Mouse (Mus musculus) forebrain, embryonic 10.5 days (tissue): ENCODE results near the gene Gcc1. TPM values are rescaled to one million over a fixed set of nuclear protein-coding genes. Genes with fewer than 3 reads are reported as not detected.
A peak's percentile ranks its signal among the peaks of the same experiment; 100 is the strongest.

ENCODE experiments used
- DNase-seq: peaks from one replicate; pipeline ENCODE4 v3.0.0-alpha.2; 2017; ENCODE audit warnings: low spot score; ENCODE audit errors: extremely low spot score
- H3K27ac ChIP-seq: fragments of 300-500 bp; sonication (generic); 2 replicates; pipeline ENCODE4 v1.5.1; 2016; ENCODE audit warnings: mild to moderate bottlenecking
- H3K27me3 ChIP-seq: fragments of 300-500 bp; sonication (generic); 2 replicates; pipeline ENCODE4 v1.6.1; 2016; ENCODE audit warnings: mild to moderate bottlenecking; ENCODE audit not compliant: poor library complexity, severe bottlenecking
- H3K36me3 ChIP-seq: fragments of 300-500 bp; sonication (generic); replicated peaks from 2 replicates; pipeline ENCODE4 v1.6.1; 2016; ENCODE audit warnings: mild to moderate bottlenecking, moderate library complexity
- H3K4me1 ChIP-seq: fragments of 300-500 bp; sonication (generic); 2 replicates; pipeline ENCODE4 v1.6.1; 2016
- H3K4me3 ChIP-seq: fragments of 300-500 bp; sonication (generic); 2 replicates; pipeline ENCODE4 v1.5.1; 2016; ENCODE audit warnings: mild to moderate bottlenecking, moderate library complexity
- H3K9me3 ChIP-seq: fragments of 300-500 bp; sonication (generic); 2 replicates; pipeline ENCODE4 v1.6.1; 2016; ENCODE audit warnings: mild to moderate bottlenecking, moderate library complexity
- WGBS: fragments of 180-500 bp; shearing (Covaris S2); methylation state at CpG from one replicate; pipeline ENCODE4 v1.1.7; 2016; 5-methylcytosine and 5-hydroxymethylcytosine counted together
- polyA plus RNA-seq: library from polyadenylated mRNA; unstranded; fragments of >200 nt; fragmentation: Nextera tagmentation; extraction: Ambion mirVana; gene quantifications from 2 replicates; pipeline ENCODE4 v1.2.1, GENCODE M21; 2016

Gcc1 gene
- polyA plus RNA-seq, 1 experiment from 2014 or later: 11.2 TPM

GRCm38 (mm10) chr6:28418449-28418848 lies 9.7 kb downstream of the Gcc1 start:
- Histone ChIP-seq H3K27me3 (no peaks in the 10 kb centered on the region), H3K9me3 (no peaks in the 10 kb centered on the region), H3K27ac (no peak overlapping the region), H3K4me3 (no peak overlapping the region), H3K4me1 (peaks cover 30% of the 10 kb centered on the region), H3K36me3 (peaks cover 52% of the 10 kb centered on the region)
- 93% methylated on average over 14 of the region's 14 CpGs for WGBS
- DNase-seq: no peak

- no peak for DNase-seq
- Histone ChIP-seq H3K4me1 (peaks cover 24% of the 10 kb centered on the region), H3K4me3 (no peak overlapping the region), H3K9me3 (no peaks in the 10 kb centered on the region), H3K36me3 (peaks cover 52% of the 10 kb centered on the region), H3K27me3 (no peaks in the 10 kb centered on the region), H3K27ac (no peak overlapping the region)
- WGBS: 80% methylated on average over 4 of the region's 4 CpGs
These were observed 11.2 kb downstream of the Gcc1 start for GRCm38 (mm10) chr6:28416981-28417380.

- no peaks in the 10 kb centered on the region for H3K9me3 ChIP-seq
- no peak overlapping the region for H3K4me3 ChIP-seq
- peaks cover 19% of the 10 kb centered on the region for H3K36me3 ChIP-seq
- DNase-seq: no peak
- WGBS: 72% methylated on average over 2 of the region's 2 CpGs
- no peaks in the 10 kb centered on the region for H3K4me1 ChIP-seq
- no peak overlapping the region for H3K27ac ChIP-seq
- no peaks in the 10 kb centered on the region for H3K27me3 ChIP-seq
These were observed 17.0 kb downstream of the Gcc1 start for GRCm38 (mm10) chr6:28411236-28411635.

GRCm38 (mm10) chr6:28410053-28410452 lies 18.1 kb downstream of the Gcc1 start:
- Histone ChIP-seq H3K27me3 (no peaks in the 10 kb centered on the region), H3K4me1 (no peaks in the 10 kb centered on the region), H3K4me3 (no peak overlapping the region), H3K9me3 (peaks cover 3% of the 10 kb centered on the region; the same call in 1 of the 2 replicates), H3K27ac (no peak overlapping the region), H3K36me3 (peaks cover 7% of the 10 kb centered on the region)
- DNase-seq: no peak
- WGBS: 88% methylated on average over 9 of the region's 9 CpGs

GRCm38 (mm10) chr6:28399791-28400190 lies 28.4 kb downstream of the Gcc1 start:
- H3K9me3 ChIP-seq: peaks cover 15% of the 10 kb centered on the region
- H3K27ac ChIP-seq: no peak overlapping the region
- whole genome bisulfite sequencing: 96% methylated on average over 4 of the region's 4 CpGs
- no peak for DNase-seq
- no peaks in the 10 kb centered on the region for H3K36me3 ChIP-seq
- H3K4me3 ChIP-seq: no peak overlapping the region
- peaks cover 63% of the 10 kb centered on the region for H3K27me3 ChIP-seq
- peaks cover 23% of the 10 kb centered on the region for H3K4me1 ChIP-seq

GRCm38 (mm10) chr6:28398726-28399125 lies 29.5 kb downstream of the Gcc1 start:
- Histone ChIP-seq H3K27ac (no peak overlapping the region), H3K4me1 (peaks cover 23% of the 10 kb centered on the region), H3K36me3 (no peaks in the 10 kb centered on the region), H3K27me3 (peaks cover 74% of the 10 kb centered on the region), H3K9me3 (peaks cover 9% of the 10 kb centered on the region), H3K4me3 (no peak overlapping the region)
- WGBS: 85% methylated on average over 3 of the region's 3 CpGs
- DNase-seq: no peak

GRCm38 (mm10) chr6:28397681-28398203 lies 30.4 kb downstream of the Gcc1 start, which contains the start of gene Zfp800:
TSS of gene Zfp800 (minus strand) at chr6:28398005.
- H3K4me3 ChIP-seq: peak within 1 kb of the TSS; percentile 58
- H3K4me1 ChIP-seq: peaks cover 23% of the 10 kb centered on the region
- no peaks in the 10 kb centered on the region for H3K36me3 ChIP-seq
- H3K9me3 ChIP-seq: peaks cover 9% of the 10 kb centered on the region
- peak; percentile 70 for DNase-seq
- WGBS: under 1% methylated on average over 33 of the region's 33 CpGs
- H3K27me3 ChIP-seq: peaks cover 84% of the 10 kb centered on the region
- H3K27ac ChIP-seq: peak within 1 kb of the TSS; percentile 88

GRCm38 (mm10) chr6:28396853-28397457 lies 31.2 kb downstream of the Gcc1 start:
- WGBS: under 1% methylated on average over 19 of the region's 19 CpGs
- H3K9me3 ChIP-seq: peaks cover 9% of the 10 kb centered on the region
- H3K27ac ChIP-seq: peak overlapping the region; percentile 88
- H3K4me1 ChIP-seq: peaks cover 23% of the 10 kb centered on the region
- DNase-seq: peak; percentile 57
- H3K36me3 ChIP-seq: no peaks in the 10 kb centered on the region
- H3K4me3 ChIP-seq: peak overlapping the region; percentile 58
- H3K27me3 ChIP-seq: peaks cover 89% of the 10 kb centered on the region

- H3K27ac ChIP-seq: peak overlapping the region; percentile 88
- WGBS: 9% methylated on average over 15 of the region's 15 CpGs
- DNase-seq: peak; percentile 41
- H3K36me3 ChIP-seq: no peaks in the 10 kb centered on the region
- H3K4me3 ChIP-seq: peak overlapping the region; percentile 58
- H3K27me3 ChIP-seq: peaks cover 89% of the 10 kb centered on the region
- peaks cover 9% of the 10 kb centered on the region for H3K9me3 ChIP-seq
- H3K4me1 ChIP-seq: peaks cover 23% of the 10 kb centered on the region
These were observed 31.9 kb downstream of the Gcc1 start for GRCm38 (mm10) chr6:28396051-28396852.

- H3K4me3 ChIP-seq: no peak overlapping the region
- no peaks in the 10 kb centered on the region for H3K4me1 ChIP-seq
- H3K27me3 ChIP-seq: peaks cover 35% of the 10 kb centered on the region
- no peak for DNase-seq
- WGBS: 91% methylated on average over 3 of the region's 3 CpGs
- no peak overlapping the region for H3K27ac ChIP-seq
- H3K9me3 ChIP-seq: no peaks in the 10 kb centered on the region
- no peaks in the 10 kb centered on the region for H3K36me3 ChIP-seq
These were observed 39.2 kb downstream of the Gcc1 start for GRCm38 (mm10) chr6:28389038-28389437.

- DNase-seq: no peak
- WGBS: 88% methylated on average over 3 of the region's 3 CpGs
- Histone ChIP-seq H3K27ac (no peak overlapping the region), H3K27me3 (no peaks in the 10 kb centered on the region), H3K9me3 (no peaks in the 10 kb centered on the region), H3K4me3 (no peak overlapping the region), H3K4me1 (no peaks in the 10 kb centered on the region), H3K36me3 (no peaks in the 10 kb centered on the region)
These were observed 43.0 kb downstream of the Gcc1 start for GRCm38 (mm10) chr6:28385169-28385568.

- no peak for DNase-seq
- WGBS: 65% methylated on average over 4 of the region's 4 CpGs
These were observed 46.2 kb downstream of the Gcc1 start for GRCm38 (mm10) chr6:28381983-28382382.

More at GRCm38 (mm10) chr6:28381983-28382382, 46.2 kb downstream of the Gcc1 start:
- H3K4me3 ChIP-seq: no peak overlapping the region
- H3K27ac ChIP-seq: no peak overlapping the region
- H3K4me1 ChIP-seq: no peaks in the 10 kb centered on the region
- H3K9me3 ChIP-seq: no peaks in the 10 kb centered on the region
- H3K27me3 ChIP-seq: no peaks in the 10 kb centered on the region
- H3K36me3 ChIP-seq: no peaks in the 10 kb centered on the region
